Mouse (Mus musculus) CD4-positive naive resting alpha-beta T cell, adult 76 days (primary cell): ENCODE data around the gene Eci2. TPM values are rescaled to one million over a fixed set of nuclear protein-coding genes. Genes with fewer than 3 reads are reported as not detected.

ENCODE experiments used
- total RNA-seq: library from RNA; stranded (reverse); gene quantifications from one replicate; pipeline ENCODE4 v1.2.4, GENCODE M21; 2023

Gene Eci2
- 27.9 TPM for total RNA-seq

DNA sequence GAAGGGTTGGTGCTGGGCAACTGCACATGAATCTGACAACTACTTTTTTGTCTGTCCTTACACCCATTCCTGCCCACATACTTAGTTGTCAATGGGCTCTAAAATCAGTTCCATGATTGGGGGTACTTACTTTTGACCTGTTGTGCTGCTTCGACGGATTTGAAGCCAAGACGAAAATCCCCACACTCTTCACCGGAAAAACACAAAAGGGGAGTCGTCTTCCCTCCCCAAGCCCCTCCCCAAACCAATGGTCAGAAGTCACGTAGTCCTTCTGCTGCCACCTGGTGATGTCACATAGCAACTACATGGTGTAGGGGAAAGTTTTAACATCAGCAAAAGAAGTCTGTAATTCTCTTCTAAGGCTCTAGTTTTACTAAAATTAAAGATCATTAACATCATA lies at the start of gene Eci2:
Eci2 (minus strand) TSS at position 218 of the 400 bp plus-strand sequence.

DNA sequence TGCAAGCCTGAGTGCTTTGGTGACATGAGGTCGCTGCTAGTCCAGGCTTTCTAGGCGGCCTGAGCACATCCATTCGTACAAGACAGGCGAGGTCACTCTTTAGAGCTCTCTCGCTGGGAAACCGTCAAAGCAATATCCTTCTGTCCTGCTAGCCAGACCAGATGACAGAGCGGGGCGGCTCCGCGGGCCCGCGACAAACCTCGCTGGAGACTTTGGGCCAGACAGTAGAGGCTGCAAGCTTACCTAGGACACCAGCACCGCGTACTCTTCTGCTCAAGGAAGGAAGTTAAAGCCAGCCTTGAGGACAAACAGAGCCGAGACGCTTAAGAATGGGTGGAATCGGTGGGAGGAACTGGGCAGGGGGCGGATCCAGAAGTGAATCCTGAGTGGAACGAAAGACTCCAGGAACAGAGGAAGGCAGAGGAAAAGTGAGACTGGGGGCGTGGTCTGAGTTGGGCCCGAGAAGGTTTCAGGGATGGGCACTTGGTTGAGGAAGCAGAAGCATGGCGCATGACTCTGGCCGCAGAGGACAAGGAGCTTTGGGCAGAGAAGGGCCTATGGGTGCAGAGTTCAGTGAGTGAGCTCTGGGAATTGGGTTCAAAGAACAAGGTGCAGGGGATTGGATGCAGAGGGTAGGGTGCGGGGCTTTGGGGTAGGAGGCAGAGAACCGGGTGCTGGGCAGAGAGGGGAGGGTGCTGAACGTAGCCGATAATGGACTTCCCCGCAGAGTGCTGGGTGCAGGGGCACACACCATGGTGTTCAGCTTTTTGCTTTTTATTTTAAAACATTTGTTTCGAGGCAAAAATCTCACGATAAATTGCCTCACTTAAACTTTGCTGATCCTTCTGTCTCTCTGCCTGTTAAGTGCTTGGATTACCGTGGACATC lies 63.1 kb downstream of the Eci2 start, which contains the start of gene Eci3:
Eci3 (minus strand) TSS at position 300 of the 887 bp plus-strand sequence.

Other genes starting within 250 kb of the Eci2 start
- gene Prpf4b, start 151.8 kb downstream of the Eci2 start, total RNA-seq, result 169 TPM
- 0.32 TPM for gene Fam217a, start 102.8 kb downstream of the Eci2 start, total RNA-seq
- not detected for gene 4933417A18Rik, start 102.7 kb downstream of the Eci2 start, total RNA-seq
- gene Eci3, start 63.3 kb downstream of the Eci2 start, total RNA-seq, result not detected